Mouse (Mus musculus): ENCODE results near the gene Ap3b1.

The Ap3b1 gene

GRCm38 (mm10) chr13:94537336-94537735, 178.6 kb downstream of the Ap3b1 start:
- DNase-seq (ENCODE audit: low spot score in 2 of 2), result no peak

GRCm38 (mm10) chr13:94539851-94540646, 181.3 kb downstream of the Ap3b1 start:
- DNase-seq (ENCODE audit: low spot score in 2 of 2), result no peak

DNA sequence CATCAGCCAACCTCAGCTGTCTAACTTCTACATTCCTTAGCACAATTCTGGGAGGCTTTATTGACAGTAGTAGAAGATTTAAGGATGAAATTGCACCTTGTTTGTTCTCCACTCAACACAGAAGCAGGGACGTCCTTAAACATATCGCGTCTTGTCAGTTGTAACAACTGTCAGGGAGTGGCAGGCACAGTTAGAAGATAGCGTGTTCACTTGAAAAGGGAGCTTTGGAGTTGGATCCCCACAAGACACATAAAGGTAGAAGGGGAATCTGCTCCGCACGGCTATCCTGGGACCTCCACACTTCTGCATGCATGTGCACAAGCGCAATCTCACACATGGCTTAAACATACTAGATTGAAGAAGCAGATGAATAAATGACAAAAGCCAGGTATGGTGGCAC, 183.3 kb downstream of the Ap3b1 start:
- DNase-seq (ENCODE audit: low spot score in 2 of 2), result no peak

DNA sequence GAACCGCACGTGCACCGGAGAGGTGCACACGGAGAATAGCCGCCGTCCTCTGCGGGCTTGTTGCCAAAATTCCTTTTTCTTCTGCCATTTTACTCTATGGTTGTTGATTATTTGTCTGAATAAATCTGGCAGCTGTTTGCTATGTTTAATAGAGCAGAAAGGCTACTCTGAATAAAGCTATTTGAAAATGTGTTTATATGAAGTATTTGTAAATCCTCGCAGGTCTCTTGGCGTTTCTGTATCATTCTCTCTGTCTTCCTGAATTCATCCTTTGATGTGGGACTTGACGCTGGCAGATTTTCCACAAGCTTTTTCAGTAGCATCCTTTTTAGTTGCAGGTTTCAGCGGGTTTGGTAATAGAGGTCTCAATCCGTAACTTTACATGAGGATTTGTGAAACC, 185.5 kb downstream of the Ap3b1 start:
- no peak for DNase-seq (ENCODE audit: low spot score in 2 of 2)

GRCm38 (mm10) chr13:94545739-94546138, 187.0 kb downstream of the Ap3b1 start:
- no peak for DNase-seq (ENCODE audit: low spot score in 2 of 2)

- DNase-seq (ENCODE audit: low spot score in 2 of 2), result no peak
Measured at GRCm38 (mm10) chr13:94546246-94546645, 187.5 kb downstream of the Ap3b1 start.

GRCm38 (mm10) chr13:94549580-94549979, 190.8 kb downstream of the Ap3b1 start:
- no peak for DNase-seq (ENCODE audit: low spot score in 2 of 2)

GRCm38 (mm10) chr13:94550037-94550436, 191.3 kb downstream of the Ap3b1 start:
- DNase-seq (ENCODE audit: low spot score in 2 of 2), result no peak

- DNase-seq (ENCODE audit: low spot score in 2 of 2), result peak; percentile 41 to 66
Measured at GRCm38 (mm10) chr13:94560011-94560410, 201.3 kb downstream of the Ap3b1 start.

DNA sequence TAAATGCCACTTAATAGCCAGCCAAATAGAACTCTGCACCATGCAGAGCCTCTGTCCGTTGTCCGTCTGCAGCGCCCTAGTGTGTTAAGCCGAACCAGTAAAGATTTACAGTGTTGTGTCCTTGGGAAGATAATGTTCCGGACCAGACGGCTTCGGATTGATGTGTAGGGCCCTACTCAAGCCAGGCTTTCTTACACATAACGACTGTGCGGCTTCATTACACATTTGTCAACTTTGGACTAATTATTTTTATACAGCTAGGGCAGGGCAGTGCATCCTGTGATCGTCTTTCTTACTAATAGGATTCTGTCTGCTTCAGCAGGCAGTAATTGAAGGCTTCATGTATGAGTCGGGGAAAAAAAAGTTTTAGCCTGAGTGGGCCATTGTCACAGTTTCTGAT, 202.1 kb downstream of the Ap3b1 start:
- no peak for DNase-seq (ENCODE audit: low spot score in 2 of 2)

DNA sequence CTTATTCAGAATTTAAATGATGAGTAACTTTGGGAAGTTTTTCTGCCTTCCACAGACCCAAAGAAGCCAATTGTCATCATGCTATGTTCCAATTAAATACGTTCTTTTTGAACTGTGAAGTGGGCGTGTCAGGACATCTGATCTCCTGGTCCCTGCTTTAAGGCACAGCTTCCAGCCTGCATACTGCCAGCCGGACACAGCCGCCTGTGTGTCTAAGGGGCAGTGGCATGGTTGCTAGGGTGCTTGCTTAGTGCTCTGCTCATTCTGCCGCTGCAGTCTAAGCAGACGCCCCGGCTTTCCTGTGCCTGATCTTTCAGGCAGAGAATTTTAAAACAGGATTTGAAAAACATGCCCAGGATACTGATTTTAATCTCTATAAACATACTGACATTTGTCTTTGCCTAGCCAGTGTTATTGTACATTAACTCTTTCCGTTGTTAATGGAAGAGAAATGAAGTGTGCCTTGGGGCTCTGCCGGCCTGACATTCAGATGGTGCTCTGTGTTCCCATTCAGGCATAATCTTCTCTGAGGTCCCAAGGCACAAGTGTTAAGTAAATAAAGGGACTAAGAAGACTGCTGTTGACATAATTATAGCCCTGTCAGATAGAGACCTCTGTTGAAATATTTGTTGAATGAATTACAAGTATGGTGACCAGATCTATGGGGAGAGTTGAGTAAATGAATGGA, 204.0 kb downstream of the Ap3b1 start:
- no peak for DNase-seq (ENCODE audit: low spot score in 2 of 2)

- no peak for DNase-seq (ENCODE audit: low spot score in 2 of 2)
Measured at GRCm38 (mm10) chr13:94563836-94564235, 205.1 kb downstream of the Ap3b1 start.

- no peak for DNase-seq (ENCODE audit: low spot score in 2 of 2)
Measured at GRCm38 (mm10) chr13:94564351-94564994, 205.7 kb downstream of the Ap3b1 start.

GRCm38 (mm10) chr13:94565176-94565575, 206.4 kb downstream of the Ap3b1 start:
- DNase-seq (ENCODE audit: low spot score in 2 of 2), result no peak

- peak; percentile 15 to 46 for DNase-seq (ENCODE audit: low spot score in 2 of 2)
Measured at GRCm38 (mm10) chr13:94565616-94566015, 206.9 kb downstream of the Ap3b1 start.

DNA sequence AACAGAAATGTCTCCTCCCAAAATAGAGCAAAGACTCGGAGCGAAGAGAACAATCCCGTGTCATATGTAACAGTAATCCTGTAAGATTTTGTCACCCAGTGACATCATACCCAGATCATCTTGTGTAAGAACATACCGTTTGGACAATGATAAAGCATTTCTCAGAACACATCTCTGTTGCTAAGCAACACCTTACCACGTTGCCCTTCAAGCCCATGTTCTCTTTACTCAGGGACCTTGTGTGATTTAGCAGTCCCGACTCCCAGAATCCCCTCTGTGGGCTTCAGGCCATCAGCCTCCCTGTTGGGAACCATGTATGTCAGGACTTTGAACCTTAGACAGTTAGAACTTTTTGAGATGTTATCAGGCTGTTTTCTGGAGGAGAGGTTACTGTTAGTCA, 209.0 kb downstream of the Ap3b1 start:
- no peak for DNase-seq (ENCODE audit: low spot score in 2 of 2)

- DNase-seq (ENCODE audit: low spot score in 2 of 2), result no peak
Measured at GRCm38 (mm10) chr13:94571001-94571400, 212.2 kb downstream of the Ap3b1 start.

DNA sequence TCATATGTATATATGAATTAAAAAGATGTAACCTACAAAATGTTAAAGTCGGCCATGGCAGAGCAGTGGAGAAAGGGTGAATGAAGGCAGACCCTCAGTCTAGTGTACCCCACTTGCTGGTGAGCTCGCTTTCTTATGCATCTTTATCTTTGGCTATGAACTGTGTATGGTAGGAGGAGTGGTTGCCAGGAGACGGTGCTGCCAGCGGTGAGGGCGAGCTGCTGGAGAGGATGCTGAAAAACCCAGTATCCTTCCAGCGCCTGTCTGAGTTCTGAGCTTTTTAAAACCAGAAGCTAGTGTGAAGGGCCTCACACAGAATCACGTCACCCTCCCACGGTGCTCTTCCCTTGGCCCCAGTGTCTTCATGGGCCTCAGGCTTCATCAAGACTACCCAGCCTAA, 214.6 kb downstream of the Ap3b1 start:
- DNase-seq (ENCODE audit: low spot score in 2 of 2), result no peak

DNA sequence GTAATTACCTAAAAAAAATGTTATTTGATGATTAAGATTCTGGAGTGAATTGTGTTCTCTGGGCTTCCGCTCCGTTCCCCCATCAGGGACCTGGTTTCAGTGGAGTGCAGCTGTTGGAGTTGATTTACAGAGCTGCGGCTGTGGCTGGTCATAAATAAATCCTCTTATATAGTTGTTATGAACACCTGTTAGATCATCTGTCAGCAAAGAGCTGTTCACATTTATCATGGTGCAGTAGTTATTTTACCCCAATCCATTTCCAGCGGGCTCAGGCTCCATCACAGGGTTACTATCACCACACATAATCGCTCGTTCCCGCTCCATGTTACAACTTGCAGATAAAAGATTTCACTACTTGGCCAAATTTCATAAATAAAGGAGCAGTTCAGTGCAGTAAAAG, 215.1 kb downstream of the Ap3b1 start:
- no peak for DNase-seq (ENCODE audit: low spot score in 2 of 2)

GRCm38 (mm10) chr13:94575607-94576398, 217.0 kb downstream of the Ap3b1 start:
- DNase-seq (ENCODE audit: low spot score in 2 of 2), result no peak

- no peak for DNase-seq (ENCODE audit: low spot score in 2 of 2)
Measured at GRCm38 (mm10) chr13:94576399-94577176, 217.8 kb downstream of the Ap3b1 start.

Measured in heart, adult 9 months (tissue).